Mouse (Mus musculus) intestine, postnatal 0 days (tissue): Measurements from ENCODE around the gene Plcb4. TPM values are rescaled to one million over a fixed set of nuclear protein-coding genes. Genes with fewer than 3 reads are reported as not detected.

Source experiments
- ATAC-seq: fragments of 200-750 bp; cut with Nextera tagmentation; 2 replicates; pipeline ENCODE4 v1.8.0; 2017; ENCODE audit warnings: mild to moderate bottlenecking, moderate TSS enrichment, moderate library complexity
- H3K27ac ChIP-seq: fragments of 300-500 bp; sonication (generic); 2 replicates; pipeline ENCODE4 v1.5.1; 2014; ENCODE audit warnings: mild to moderate bottlenecking, low read depth, low read length, moderate library complexity
- H3K27me3 ChIP-seq: fragments of 300-500 bp; sonication (generic); replicated peaks from 2 replicates; pipeline ENCODE4 v1.6.1; 2014; ENCODE audit warnings: low read length, mixed read lengths; ENCODE audit not compliant: control insufficient read depth, insufficient read depth
- H3K36me3 ChIP-seq: fragments of 300-500 bp; sonication (generic); 2 replicates; pipeline ENCODE4 v1.6.1; 2014; ENCODE audit warnings: mild to moderate bottlenecking, moderate library complexity; ENCODE audit not compliant: control insufficient read depth, insufficient read depth
- H3K4me1 ChIP-seq: fragments of 300-500 bp; sonication (generic); replicated peaks from 2 replicates; pipeline ENCODE4 v1.6.1; 2014; ENCODE audit warnings: antibody characterized with exemption, low read length, mixed read lengths; ENCODE audit not compliant: control insufficient read depth, insufficient read depth
- H3K4me2 ChIP-seq: fragments of 300-500 bp; sonication (generic); replicated peaks from 2 replicates; pipeline ENCODE4 v1.6.1; 2014; ENCODE audit warnings: low read depth, mild to moderate bottlenecking, moderate library complexity
- H3K4me3 ChIP-seq: fragments of 300-500 bp; sonication (generic); 2 replicates; pipeline ENCODE4 v1.5.1; 2014; ENCODE audit warnings: low read depth, low read length
- H3K9ac ChIP-seq: fragments of 300-500 bp; sonication (generic); 2 replicates; pipeline ENCODE4 v1.6.1; 2014; ENCODE audit warnings: mild to moderate bottlenecking, low read depth, low read length
- H3K9me3 ChIP-seq: fragments of 300-500 bp; sonication (generic); 2 replicates; pipeline ENCODE4 v1.6.1; 2016; ENCODE audit warnings: mixed run types; ENCODE audit not compliant: control insufficient read depth
- CTCF ChIP-seq: sonication (generic); IDR thresholded peaks from 2 replicates; pipeline ENCODE4 v1.5.1; 2016; ENCODE audit warnings: low read depth, mild to moderate bottlenecking, control low read depth, antibody characterized with exemption, moderate library complexity
- WGBS: fragments of 180-500 bp; shearing (Covaris S2); extraction: QIAGEN DNeasy Blood & Tissue Kit; methylation state at CpG from one replicate; pipeline ENCODE4 v1.1.7; 2014; 5-methylcytosine and 5-hydroxymethylcytosine counted together
- polyA plus RNA-seq: library from polyadenylated mRNA; unstranded; fragments of >200 nt; fragmentation: Nextera tagmentation; extraction: Ambion mirVana; gene quantifications from 2 replicates; pipeline ENCODE4 v1.2.1, GENCODE M21; 2015

Gene Plcb4
- polyA plus RNA-seq, 1 experiment from 2014 or later: 5.5 TPM

GRCm38 (mm10) chr2:135834435-135834834 is 175.6 kb downstream of the Plcb4 start:
- no peak overlapping the region for H3K9ac ChIP-seq
- H3K36me3 ChIP-seq: no peaks in the 10 kb centered on the region
- no peaks in the 10 kb centered on the region for H3K4me1 ChIP-seq
- ATAC-seq: no peak
- no peak overlapping the region for H3K27ac ChIP-seq
- no peak overlapping the region for H3K4me3 ChIP-seq
- no peak for TF ChIP-seq CTCF
- H3K9me3 ChIP-seq: no peaks in the 10 kb centered on the region
- H3K27me3 ChIP-seq: no peaks in the 10 kb centered on the region
- WGBS: 95% methylated on average over 2 of the region's 2 CpGs
- no peak overlapping the region for H3K4me2 ChIP-seq

GRCm38 (mm10) chr2:135835911-135836310 is 177.1 kb downstream of the Plcb4 start:
- no peak for TF ChIP-seq CTCF
- 82% methylated on average over 5 of the region's 5 CpGs for WGBS
- no peaks in the 10 kb centered on the region for H3K9me3 ChIP-seq
- H3K4me1 ChIP-seq: no peaks in the 10 kb centered on the region
- H3K4me3 ChIP-seq: no peak overlapping the region
- ATAC-seq: no peak
- H3K27me3 ChIP-seq: no peaks in the 10 kb centered on the region
- H3K4me2 ChIP-seq: no peak overlapping the region
- no peak overlapping the region for H3K27ac ChIP-seq
- H3K9ac ChIP-seq: no peak overlapping the region
- no peaks in the 10 kb centered on the region for H3K36me3 ChIP-seq

GRCm38 (mm10) chr2:135836426-135836825 is 177.6 kb downstream of the Plcb4 start:
- Histone ChIP-seq H3K27me3 (no peaks in the 10 kb centered on the region), H3K36me3 (no peaks in the 10 kb centered on the region), H3K9me3 (no peaks in the 10 kb centered on the region), H3K4me1 (no peaks in the 10 kb centered on the region), H3K27ac (no peak overlapping the region), H3K9ac (no peak overlapping the region), H3K4me2 (no peak overlapping the region), H3K4me3 (no peak overlapping the region)
- ATAC-seq: no peak
- WGBS: 88% methylated on average over 3 of the region's 3 CpGs
- TF ChIP-seq CTCF: no peak

- Histone ChIP-seq H3K4me1 (no peaks in the 10 kb centered on the region), H3K9ac (no peak overlapping the region), H3K27ac (no peak overlapping the region), H3K4me3 (no peak overlapping the region), H3K27me3 (no peaks in the 10 kb centered on the region), H3K9me3 (no peaks in the 10 kb centered on the region), H3K36me3 (no peaks in the 10 kb centered on the region), H3K4me2 (no peak overlapping the region)
- TF ChIP-seq CTCF: no peak
- 86% methylated on average over 1 of the region's 1 CpGs for WGBS
- ATAC-seq: no peak
Observed at GRCm38 (mm10) chr2:135837730-135838129, 178.9 kb downstream of the Plcb4 start.

- Histone ChIP-seq H3K27ac (no peak overlapping the region), H3K4me1 (no peaks in the 10 kb centered on the region), H3K9ac (no peak overlapping the region), H3K27me3 (no peaks in the 10 kb centered on the region), H3K36me3 (no peaks in the 10 kb centered on the region), H3K9me3 (no peaks in the 10 kb centered on the region), H3K4me2 (no peak overlapping the region), H3K4me3 (no peak overlapping the region)
- no peak for ATAC-seq
- TF ChIP-seq CTCF: no peak
Observed at GRCm38 (mm10) chr2:135838135-135838534, 179.3 kb downstream of the Plcb4 start.

- no peak for TF ChIP-seq CTCF
- no peak for ATAC-seq
- H3K9ac ChIP-seq: no peak overlapping the region
- WGBS: 86% methylated on average over 8 of the region's 8 CpGs
- H3K4me2 ChIP-seq: no peak overlapping the region
- H3K27ac ChIP-seq: no peak overlapping the region
- H3K9me3 ChIP-seq: no peaks in the 10 kb centered on the region
- H3K36me3 ChIP-seq: no peaks in the 10 kb centered on the region
- H3K4me3 ChIP-seq: no peak overlapping the region
- no peaks in the 10 kb centered on the region for H3K4me1 ChIP-seq
- H3K27me3 ChIP-seq: no peaks in the 10 kb centered on the region
Observed at GRCm38 (mm10) chr2:135838651-135839286, 180.0 kb downstream of the Plcb4 start.

GRCm38 (mm10) chr2:135843721-135844120 is 184.9 kb downstream of the Plcb4 start:
- no peak overlapping the region for H3K27ac ChIP-seq
- no peak overlapping the region for H3K9ac ChIP-seq
- ATAC-seq: no peak
- no peak overlapping the region for H3K4me3 ChIP-seq
- WGBS: 75% methylated on average over 8 of the region's 8 CpGs
- no peaks in the 10 kb centered on the region for H3K9me3 ChIP-seq
- no peak for TF ChIP-seq CTCF
- H3K36me3 ChIP-seq: no peaks in the 10 kb centered on the region
- H3K4me2 ChIP-seq: no peak overlapping the region
- H3K4me1 ChIP-seq: no peaks in the 10 kb centered on the region
- no peaks in the 10 kb centered on the region for H3K27me3 ChIP-seq
